Mouse (Mus musculus): ENCODE data around the gene Txndc16.

The Txndc16 gene

GRCm38 (mm10) chr14:45220090-45220956 lies at the start of gene Txndc16:
TSS of gene Txndc16 (minus strand) at chr14:45220328.
- peak; percentile 75 to 77 for DNase-seq (ENCODE audit: low spot score in 2 of 2)

GRCm38 (mm10) chr14:45263831-45264592 lies 43.9 kb upstream of the Txndc16 start:
- no peak for DNase-seq (ENCODE audit: low spot score in 2 of 2)

- no peak for DNase-seq (ENCODE audit: low spot score in 2 of 2)
These were observed 31.5 kb upstream of the Txndc16 start for GRCm38 (mm10) chr14:45251548-45252076.

- no peak for DNase-seq (ENCODE audit: low spot score in 2 of 2)
These were observed 21.5 kb upstream of the Txndc16 start for GRCm38 (mm10) chr14:45241613-45242012.

- no peak for DNase-seq (ENCODE audit: low spot score in 2 of 2)
These were observed 18.9 kb upstream of the Txndc16 start for GRCm38 (mm10) chr14:45239042-45239441.

- peak in 1 of 2 experiments; percentile 28 for DNase-seq (ENCODE audit: low spot score in 2 of 2)
These were observed 966 bp upstream of the Txndc16 start for GRCm38 (mm10) chr14:45220957-45221630.

GRCm38 (mm10) chr14:45219281-45220089 lies 643 bp downstream of the Txndc16 start, which contains the start of gene Gpr137c:
TSS of gene Gpr137c (plus strand) at chr14:45219717.
- DNase-seq (ENCODE audit: low spot score in 2 of 2) = peak; percentile 98

GRCm38 (mm10) chr14:45217693-45218092 lies 2.4 kb downstream of the Txndc16 start:
- DNase-seq (ENCODE audit: low spot score in 2 of 2) = no peak

GRCm38 (mm10) chr14:45216711-45217340 lies 3.3 kb downstream of the Txndc16 start:
- no peak for DNase-seq (ENCODE audit: low spot score in 2 of 2)

GRCm38 (mm10) chr14:45211431-45211830 lies 8.7 kb downstream of the Txndc16 start:
- DNase-seq (ENCODE audit: low spot score in 2 of 2) = no peak

- DNase-seq (ENCODE audit: low spot score in 2 of 2) = no peak
These were observed 9.4 kb downstream of the Txndc16 start for GRCm38 (mm10) chr14:45210683-45211082.

GRCm38 (mm10) chr14:45200607-45201006 lies 19.5 kb downstream of the Txndc16 start:
- no peak for DNase-seq (ENCODE audit: low spot score in 2 of 2)

GRCm38 (mm10) chr14:45190999-45191398 lies 29.1 kb downstream of the Txndc16 start:
- DNase-seq (ENCODE audit: low spot score in 2 of 2) = no peak

- no peak for DNase-seq (ENCODE audit: low spot score in 2 of 2)
These were observed 38.5 kb downstream of the Txndc16 start for GRCm38 (mm10) chr14:45181611-45182010.

- no peak for DNase-seq (ENCODE audit: low spot score in 2 of 2)
These were observed 40.5 kb downstream of the Txndc16 start for GRCm38 (mm10) chr14:45179606-45180005.

GRCm38 (mm10) chr14:45179186-45179585 lies 40.9 kb downstream of the Txndc16 start:
- no peak for DNase-seq (ENCODE audit: low spot score in 2 of 2)

- no peak for DNase-seq (ENCODE audit: low spot score in 2 of 2)
These were observed 45.0 kb downstream of the Txndc16 start for GRCm38 (mm10) chr14:45175012-45175740.

GRCm38 (mm10) chr14:45172260-45172659 lies 47.9 kb downstream of the Txndc16 start:
- no peak for DNase-seq (ENCODE audit: low spot score in 2 of 2)

- no peak for DNase-seq (ENCODE audit: low spot score in 2 of 2)
These were observed 52.8 kb downstream of the Txndc16 start for GRCm38 (mm10) chr14:45167366-45167765.
